Mouse (Mus musculus) lung, adult 18-20 months (tissue): Measurements from ENCODE around the gene Psip1.
A peak's percentile ranks its signal among the peaks of the same experiment; 100 is the strongest.
"Not testable (repeated sequence)": the region's sequence is repeated elsewhere in the genome, so short reads cannot be mapped to it uniquely, and the experiment has no call there.

Experiments
- DNase-seq, 2 experiments: peaks; one replicate each; pipeline ENCODE4 v3.0.0; 2022; ENCODE audit warnings: mixed read lengths in 2 of 2

The Psip1 gene

GRCm38 (mm10) chr4:83486117-83486901 is at the start of gene Psip1:
Gene Psip1 (minus strand): TSS chr4:83486459.
- DNase-seq: peak; percentile 82 to 85

- DNase-seq: no peak
Measured at GRCm38 (mm10) chr4:83534024-83534423, 47.8 kb upstream of the Psip1 start.

GRCm38 (mm10) chr4:83533168-83533911 is 47.1 kb upstream of the Psip1 start:
- no peak for DNase-seq

- not testable (repeated sequence) for DNase-seq
Measured at GRCm38 (mm10) chr4:83530060-83530459, 43.8 kb upstream of the Psip1 start.

- DNase-seq: peak; percentile 17 to 34
Measured at GRCm38 (mm10) chr4:83527921-83528320, 41.7 kb upstream of the Psip1 start.

GRCm38 (mm10) chr4:83526988-83527334 is 40.7 kb upstream of the Psip1 start:
- DNase-seq: no peak

- DNase-seq: peak in 1 of 2 experiments; percentile 20
Measured at GRCm38 (mm10) chr4:83526270-83526987, 40.2 kb upstream of the Psip1 start.

GRCm38 (mm10) chr4:83525690-83526055 is 39.4 kb upstream of the Psip1 start:
- peak in 1 of 2 experiments; percentile 55 for DNase-seq

- peak; percentile 92 to 95 for DNase-seq
Measured at GRCm38 (mm10) chr4:83524843-83525689, 38.8 kb upstream of the Psip1 start, which contains the start of gene Ccdc171. Gene Ccdc171 (plus strand): TSS chr4:83525545.

GRCm38 (mm10) chr4:83524456-83524842 is 38.2 kb upstream of the Psip1 start:
- DNase-seq: no peak

- DNase-seq: no peak
Measured at GRCm38 (mm10) chr4:83522066-83522465, 35.8 kb upstream of the Psip1 start.

- no peak for DNase-seq
Measured at GRCm38 (mm10) chr4:83520308-83520707, 34.0 kb upstream of the Psip1 start.

- no peak for DNase-seq
Measured at GRCm38 (mm10) chr4:83519807-83520206, 33.5 kb upstream of the Psip1 start.

GRCm38 (mm10) chr4:83519148-83519547 is 32.9 kb upstream of the Psip1 start:
- DNase-seq: peak in 1 of 2 experiments; percentile 21

- DNase-seq: not testable (repeated sequence)
Measured at GRCm38 (mm10) chr4:83516144-83516543, 29.9 kb upstream of the Psip1 start.

- DNase-seq: no peak
Measured at GRCm38 (mm10) chr4:83514976-83515669, 28.9 kb upstream of the Psip1 start.

GRCm38 (mm10) chr4:83514183-83514582 is 27.9 kb upstream of the Psip1 start:
- no peak for DNase-seq

- no peak for DNase-seq
Measured at GRCm38 (mm10) chr4:83512644-83513043, 26.4 kb upstream of the Psip1 start.

- DNase-seq: no peak
Measured at GRCm38 (mm10) chr4:83512217-83512616, 26.0 kb upstream of the Psip1 start.

- DNase-seq: no peak
Measured at GRCm38 (mm10) chr4:83511083-83511482, 24.8 kb upstream of the Psip1 start.

- no peak for DNase-seq
Measured at GRCm38 (mm10) chr4:83509600-83509999, 23.3 kb upstream of the Psip1 start.

GRCm38 (mm10) chr4:83501037-83501430 is 14.8 kb upstream of the Psip1 start:
- no peak for DNase-seq
